Mouse (Mus musculus) limb, embryonic 14.5 days (tissue): ENCODE data around the gene Tmem14a. TPM values are rescaled to one million over a fixed set of nuclear protein-coding genes. Genes with fewer than 3 reads are reported as not detected.

Experiments used
- ATAC-seq: fragments of 200-750 bp; cut with Nextera tagmentation; 2 replicates; pipeline ENCODE4 v1.8.0; 2017; ENCODE audit warnings: low read depth, moderate number of reproducible peaks, moderate TSS enrichment; ENCODE audit not compliant: low FRiP score
- DNase-seq: peaks from one replicate; pipeline ENCODE4 v3.0.0-alpha.2; 2015; ENCODE audit warnings: low spot score
- H3K27ac ChIP-seq: fragments of 300-500 bp; sonication (generic); replicated peaks from 2 replicates; pipeline ENCODE4 v1.5.1; 2014; ENCODE audit warnings: low read depth, mild to moderate bottlenecking, low read length, moderate library complexity, mixed read lengths
- H3K27me3 ChIP-seq: fragments of 300-500 bp; sonication (generic); 2 replicates; pipeline ENCODE4 v1.6.1; 2014; ENCODE audit warnings: low read length, mixed read lengths; ENCODE audit not compliant: control insufficient read depth, insufficient read depth
- H3K36me3 ChIP-seq: fragments of 300-500 bp; sonication (generic); 2 replicates; pipeline ENCODE4 v1.6.1; 2014; ENCODE audit warnings: mild to moderate bottlenecking, low read length, moderate library complexity, mixed read lengths; ENCODE audit not compliant: control insufficient read depth, insufficient read depth
- H3K4me1 ChIP-seq: fragments of 300-500 bp; sonication (generic); 2 replicates; pipeline ENCODE4 v1.6.1; 2014; ENCODE audit warnings: antibody characterized with exemption, low read length, mixed read lengths; ENCODE audit not compliant: control insufficient read depth, insufficient read depth
- H3K4me2 ChIP-seq: fragments of 300-500 bp; sonication (generic); replicated peaks from 2 replicates; pipeline ENCODE4 v1.6.1; 2014; ENCODE audit warnings: low read depth, mild to moderate bottlenecking, low read length, moderate library complexity; ENCODE audit not compliant: severe bottlenecking
- H3K4me3 ChIP-seq: fragments of 300-500 bp; sonication (generic); replicated peaks from 2 replicates; pipeline ENCODE4 v1.5.1; 2014; ENCODE audit warnings: low read length
- H3K9ac ChIP-seq: fragments of 300-500 bp; sonication (generic); 2 replicates; pipeline ENCODE4 v1.6.1; 2014; ENCODE audit warnings: mild to moderate bottlenecking, low read depth, low read length, moderate library complexity; ENCODE audit not compliant: severe bottlenecking
- H3K9me3 ChIP-seq: fragments of 300-500 bp; sonication (generic); 2 replicates; pipeline ENCODE4 v1.6.1; 2016; ENCODE audit warnings: low read length; ENCODE audit not compliant: control insufficient read depth
- POLR2A ChIP-seq: fragments of 200-500 bp; IDR thresholded peaks from 2 replicates; pipeline ENCODE4 v1.8.0; 2012; ENCODE audit warnings: inconsistent platforms, mild to moderate bottlenecking, moderate library complexity, borderline replicate concordance; ENCODE audit not compliant: insufficient read depth, insufficient read length; ENCODE audit errors: extremely low read depth
- WGBS: fragments of 180-500 bp; shearing (Covaris S2); extraction: QIAGEN DNeasy Blood & Tissue Kit; methylation state at CpG from one replicate; pipeline ENCODE4 v1.1.7; 2014; 5-methylcytosine and 5-hydroxymethylcytosine counted together
- polyA plus RNA-seq, 2 experiments: library from polyadenylated mRNA; depleted of rRNA in 1 of 2; stranded (reverse) in 1 of 2; unstranded in 1 of 2; fragments of >200 nt; fragmentation: Nextera tagmentation in 1 of 2; extraction: Ambion mirVana in 1 of 2; gene quantifications; 2 replicates each; pipeline versions ENCODE4 v1.2.1 to v1.2.3; 2012 to 2014

Gene Tmem14a
- polyA plus RNA-seq, 2 experiments: 9.3 to 9.5 TPM

DNA sequence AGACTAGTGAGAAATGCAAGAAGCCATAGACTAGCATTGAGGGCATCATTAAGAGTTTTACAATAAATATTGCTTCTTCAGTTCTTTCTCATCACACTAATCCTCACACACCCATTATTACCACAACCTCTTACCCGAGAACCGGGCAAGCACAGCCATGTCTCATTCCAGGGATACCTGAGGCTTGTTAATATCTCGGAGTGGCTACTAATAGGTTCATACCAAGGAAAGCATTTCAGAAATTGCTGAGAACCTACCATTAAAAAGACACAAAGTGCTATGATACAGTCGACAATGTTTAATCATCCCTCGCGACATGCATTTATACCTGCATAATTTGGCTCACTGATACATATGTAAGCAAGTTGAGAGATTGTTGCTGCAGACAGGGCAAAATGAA lies 17.0 kb downstream of the Tmem14a start:
- no peak for TF ChIP-seq POLR2A
- H3K9me3 ChIP-seq: no peaks in the 10 kb centered on the region
- no peak for DNase-seq

DNA sequence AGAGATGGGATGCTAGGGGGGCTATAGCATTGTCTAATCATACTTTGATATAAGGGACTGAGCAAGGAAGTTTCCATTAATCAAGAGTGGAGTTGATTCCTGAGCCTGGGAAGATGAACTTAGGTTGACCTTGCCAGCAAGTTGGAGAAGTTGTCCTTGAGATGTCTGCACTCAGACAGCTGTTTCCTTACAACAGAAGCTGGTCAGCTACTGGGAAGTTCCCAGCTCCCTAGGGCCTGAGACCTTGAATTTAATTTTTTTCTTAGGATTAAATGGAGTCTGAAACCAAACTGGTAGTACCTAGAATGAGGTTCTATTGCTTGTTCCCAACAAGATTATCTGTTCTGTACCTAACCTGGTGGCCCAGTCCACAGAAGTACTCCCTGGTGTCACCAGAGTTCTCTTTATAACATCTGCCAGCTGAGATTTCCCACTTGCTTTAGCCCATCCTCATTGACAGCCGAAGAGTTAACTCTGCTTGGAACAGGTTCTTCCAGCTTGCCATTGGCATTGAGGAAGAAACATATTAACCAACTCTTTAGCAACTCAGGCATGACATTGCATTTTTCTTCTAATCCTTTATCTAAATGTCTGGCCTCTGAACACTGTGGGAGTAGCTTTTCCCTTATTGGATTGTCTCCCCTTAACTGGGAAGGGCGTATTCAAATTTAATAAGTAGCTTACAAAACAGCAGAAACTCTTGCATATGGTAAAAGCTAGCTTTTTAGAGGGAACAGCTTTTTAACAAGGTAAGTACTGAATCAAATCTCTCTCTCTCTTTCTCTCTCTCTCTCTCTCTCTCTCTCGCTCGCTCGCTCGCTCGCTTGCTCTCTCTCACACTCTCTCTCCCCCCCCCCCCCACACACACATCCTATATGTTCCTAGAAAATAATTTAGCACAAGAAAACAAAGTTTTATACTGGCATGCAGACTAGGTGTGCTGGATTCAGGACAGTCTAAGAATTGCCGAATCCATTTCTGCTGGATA lies 21.8 kb downstream of the Tmem14a start, which contains the start of gene Gsta3:
Gsta3 (plus strand) TSS at position 679 of the 988 bp plus-strand sequence.
- TF ChIP-seq POLR2A: no peak
- Histone ChIP-seq H3K4me3 (no peak within 1 kb of the TSS), H3K27me3 (no peaks in the 10 kb centered on the region), H3K27ac (no peak within 1 kb of the TSS), H3K4me1 (no peaks in the 10 kb centered on the region), H3K4me2 (no peak within 1 kb of the TSS), H3K9ac (no peak within 1 kb of the TSS), H3K36me3 (no peaks in the 10 kb centered on the region), H3K9me3 (no peaks in the 10 kb centered on the region)
- WGBS: 82% methylated on average over 8 of the region's 8 CpGs
- ATAC-seq (no peak), DNase-seq (peak; percentile 22)

More for the DNA sequence above, 17.0 kb downstream of the Tmem14a start:
- H3K4me1 ChIP-seq: no peaks in the 10 kb centered on the region
- H3K4me2 ChIP-seq: no peak overlapping the region
- no peak overlapping the region for H3K27ac ChIP-seq
- no peak overlapping the region for H3K4me3 ChIP-seq
- H3K36me3 ChIP-seq: no peaks in the 10 kb centered on the region
- no peak overlapping the region for H3K9ac ChIP-seq
- WGBS: 85% methylated on average over 6 of the region's 6 CpGs
- no peak for ATAC-seq
- no peaks in the 10 kb centered on the region for H3K27me3 ChIP-seq

DNA sequence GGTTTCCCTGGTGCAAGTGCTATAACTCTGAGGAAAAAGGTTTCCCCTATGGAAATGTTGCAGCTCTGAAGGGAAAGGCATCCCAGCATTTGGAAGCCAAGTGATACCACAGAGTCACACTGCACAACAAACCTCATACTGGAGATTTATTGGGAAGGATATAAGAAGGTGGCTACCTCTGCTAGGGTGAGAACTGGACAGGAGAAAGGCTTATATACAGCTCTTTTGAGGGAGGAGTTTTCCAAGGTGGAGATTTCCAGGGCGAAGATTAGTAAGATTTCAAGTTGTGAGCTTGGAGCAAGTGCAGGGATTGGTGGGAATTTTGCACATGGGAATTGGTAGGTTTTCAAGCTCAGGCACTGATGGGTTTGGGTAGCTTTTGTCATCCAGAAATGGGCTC lies 22.7 kb downstream of the Tmem14a start:
- H3K4me1 ChIP-seq: no peaks in the 10 kb centered on the region
- H3K4me2 ChIP-seq: no peak overlapping the region
- H3K9ac ChIP-seq: no peak overlapping the region
- DNase-seq: no peak
- no peaks in the 10 kb centered on the region for H3K27me3 ChIP-seq
- H3K36me3 ChIP-seq: no peaks in the 10 kb centered on the region
- ATAC-seq: no peak
- no peaks in the 10 kb centered on the region for H3K9me3 ChIP-seq
- 76% methylated on average over 1 of the region's 1 CpGs for WGBS
- no peak overlapping the region for H3K4me3 ChIP-seq
- TF ChIP-seq POLR2A: no peak
- no peak overlapping the region for H3K27ac ChIP-seq

DNA sequence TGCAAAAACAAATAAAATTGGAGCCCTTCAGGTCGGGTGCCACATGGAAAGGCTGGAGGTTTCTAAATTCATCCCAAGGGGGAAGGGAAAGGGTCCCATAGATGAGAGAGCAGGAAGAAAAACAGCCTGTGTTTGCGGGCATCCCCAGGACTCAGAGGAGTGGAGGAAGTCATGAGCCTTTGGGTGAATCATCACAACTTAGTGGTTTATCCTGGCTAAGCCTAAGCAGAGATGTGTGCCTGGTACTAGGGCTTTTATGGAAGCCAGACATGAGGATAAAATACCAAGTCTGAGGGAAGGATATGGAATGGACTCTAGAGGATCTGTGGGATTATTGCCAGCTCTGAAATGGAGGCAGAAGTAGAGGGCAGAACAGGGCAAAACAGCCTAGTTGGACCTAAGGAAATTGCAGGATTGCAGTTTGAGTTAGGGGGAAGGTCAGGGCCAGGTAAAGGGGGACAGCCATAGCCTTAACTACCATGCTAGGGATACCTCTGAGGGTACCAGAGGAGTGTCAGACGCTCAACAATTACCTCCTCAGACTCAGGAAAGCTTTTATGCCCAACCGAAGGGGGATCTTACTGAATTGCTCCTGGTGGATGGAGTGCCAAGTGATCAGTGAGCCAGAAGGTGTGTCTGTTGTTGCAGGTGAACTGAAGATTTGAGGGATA lies 26.1 kb downstream of the Tmem14a start:
- DNase-seq: no peak
- no peaks in the 10 kb centered on the region for H3K4me1 ChIP-seq
- no peak overlapping the region for H3K27ac ChIP-seq
- ATAC-seq: no peak
- WGBS: 61% methylated on average over 4 of the region's 4 CpGs
- H3K27me3 ChIP-seq: no peaks in the 10 kb centered on the region
- no peak for TF ChIP-seq POLR2A
- no peak overlapping the region for H3K4me3 ChIP-seq
- no peak overlapping the region for H3K4me2 ChIP-seq
- H3K9ac ChIP-seq: no peak overlapping the region
- H3K9me3 ChIP-seq: no peaks in the 10 kb centered on the region
- H3K36me3 ChIP-seq: no peaks in the 10 kb centered on the region

DNA sequence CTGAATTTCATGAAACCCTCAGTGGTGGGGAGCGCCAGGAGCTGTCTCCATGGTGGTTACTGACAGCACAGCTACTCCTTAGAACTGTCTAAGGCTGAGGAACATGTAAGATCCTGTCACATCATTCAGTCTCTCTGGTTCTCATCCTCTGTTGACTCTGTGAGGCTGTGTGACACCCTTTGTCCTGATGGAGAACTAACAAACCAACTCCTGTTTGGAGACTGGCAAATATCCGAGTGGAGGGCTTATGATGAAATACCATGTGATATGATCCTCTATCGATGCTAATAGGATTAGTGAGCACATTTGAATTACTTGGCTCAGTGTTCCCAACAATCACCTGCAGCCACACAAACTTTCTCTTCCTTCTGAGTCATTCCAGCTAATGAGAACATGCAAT lies 27.8 kb downstream of the Tmem14a start:
- Histone ChIP-seq H3K4me3 (no peak overlapping the region), H3K27ac (no peak overlapping the region), H3K4me2 (no peak overlapping the region), H3K27me3 (no peaks in the 10 kb centered on the region), H3K9ac (no peak overlapping the region), H3K4me1 (no peaks in the 10 kb centered on the region), H3K36me3 (no peaks in the 10 kb centered on the region), H3K9me3 (no peaks in the 10 kb centered on the region)
- DNase-seq (no peak), ATAC-seq (no peak)
- WGBS: 75% methylated on average over 3 of the region's 3 CpGs
- no peak for TF ChIP-seq POLR2A
